Mouse (Mus musculus): Measurements from ENCODE around the gene Gmnc. TPM values are rescaled to one million over a fixed set of nuclear protein-coding genes. Genes with fewer than 3 reads are reported as not detected.

Gene Gmnc
- 1 to 10 TPM in 1 of 2 experiments, under 1 TPM in 1; 0.78 to 1.0 TPM for total RNA-seq (2021)
- long read RNA-seq, experiment 1, result 0 reads
- long read RNA-seq, experiment 2, result 0 reads

GRCm38 (mm10) chr16:26991477-26992300 lies at the start of gene Gmnc:
Gene Gmnc (minus strand): TSS chr16:26991652.
- DNase-seq (ENCODE audit: low spot score in 2 of 2), result no peak
- intact Hi-C loops (cut with DNase I), result no loop called here

GRCm38 (mm10) chr16:27027281-27027680 lies 35.8 kb upstream of the Gmnc start:
- intact Hi-C loops (cut with DNase I), result no loop called here
- no peak for DNase-seq (ENCODE audit: low spot score in 2 of 2)

GRCm38 (mm10) chr16:27026226-27026625 lies 34.8 kb upstream of the Gmnc start:
- intact Hi-C loops (cut with DNase I), result no loop called here
- DNase-seq (ENCODE audit: low spot score in 2 of 2), result no peak

- intact Hi-C loops (cut with DNase I), result no loop called here
- DNase-seq (ENCODE audit: low spot score in 2 of 2), result no peak
These were observed 31.3 kb upstream of the Gmnc start for GRCm38 (mm10) chr16:27022746-27023145.

- intact Hi-C loops (cut with DNase I), result no loop called here
- no peak for DNase-seq (ENCODE audit: low spot score in 2 of 2)
These were observed 25.9 kb upstream of the Gmnc start for GRCm38 (mm10) chr16:27017309-27017708.

- DNase-seq (ENCODE audit: low spot score in 2 of 2), result no peak
- intact Hi-C loops (cut with DNase I), result no loop called here
These were observed 11.3 kb upstream of the Gmnc start for GRCm38 (mm10) chr16:27002714-27003113.

- no peak for DNase-seq (ENCODE audit: low spot score in 2 of 2)
- intact Hi-C loops (cut with DNase I), result no loop called here
These were observed 8.1 kb upstream of the Gmnc start for GRCm38 (mm10) chr16:26999563-26999962.

GRCm38 (mm10) chr16:26989415-26990315 lies 1.8 kb downstream of the Gmnc start:
- intact Hi-C loops (cut with DNase I), result loop anchor here (10.0 kb wide), 1 partner anchor 155 kb away; no protein-coding TSS in a partner anchor
- DNase-seq (ENCODE audit: low spot score in 2 of 2), result no peak

- intact Hi-C loops (cut with DNase I), result loop anchor here (10.0 kb wide), 1 partner anchor 157 kb away; no protein-coding TSS in a partner anchor
- DNase-seq (ENCODE audit: low spot score in 2 of 2), result no peak
These were observed 3.3 kb downstream of the Gmnc start for GRCm38 (mm10) chr16:26988188-26988587.

GRCm38 (mm10) chr16:26985796-26986195 lies 5.7 kb downstream of the Gmnc start:
- DNase-seq (ENCODE audit: low spot score in 2 of 2), result no peak
- intact Hi-C loops (cut with DNase I), result loop anchor here (10.0 kb wide), 1 partner anchor 159 kb away; no protein-coding TSS in a partner anchor

- DNase-seq (ENCODE audit: low spot score in 2 of 2), result peak in 1 of 2 experiments; percentile 4
- intact Hi-C loops (cut with DNase I), result loop anchor here (5.0 to 10.0 kb wide), 2 partner anchors 80 to 163 kb away; no protein-coding TSS in a partner anchor
These were observed 9.3 kb downstream of the Gmnc start for GRCm38 (mm10) chr16:26982112-26982511.

- intact Hi-C loops (cut with DNase I), result no loop called here
These were observed 23.5 kb downstream of the Gmnc start for GRCm38 (mm10) chr16:26967967-26968366.

GRCm38 (mm10) chr16:26966830-26967229 lies 24.6 kb downstream of the Gmnc start:
- intact Hi-C loops (cut with DNase I), result no loop called here
- DNase-seq (ENCODE audit: low spot score in 2 of 2), result no peak

More at GRCm38 (mm10) chr16:26967967-26968366, 23.5 kb downstream of the Gmnc start:
- DNase-seq (ENCODE audit: low spot score in 2 of 2), result peak; percentile 12 to 13

- DNase-seq (ENCODE audit: low spot score in 2 of 2), result no peak
- intact Hi-C loops (cut with DNase I), result no loop called here
These were observed 29.5 kb downstream of the Gmnc start for GRCm38 (mm10) chr16:26961971-26962370.

GRCm38 (mm10) chr16:26951601-26952000 lies 39.9 kb downstream of the Gmnc start:
- no peak for DNase-seq (ENCODE audit: low spot score in 2 of 2)
- intact Hi-C loops (cut with DNase I), result no loop called here

- intact Hi-C loops (cut with DNase I), result no loop called here
- no peak for DNase-seq (ENCODE audit: low spot score in 2 of 2)
These were observed 41.2 kb downstream of the Gmnc start for GRCm38 (mm10) chr16:26950209-26950608.

GRCm38 (mm10) chr16:26903968-26904367 lies 87.5 kb downstream of the Gmnc start:
- intact Hi-C loops (cut with DNase I), result loop anchor here (5.0 kb wide), 2 partner anchors 78 to 238 kb away; no protein-coding TSS in a partner anchor
- peak in 1 of 2 experiments; percentile 4 for DNase-seq (ENCODE audit: low spot score in 2 of 2)

GRCm38 (mm10) chr16:26901471-26901870 lies 90.0 kb downstream of the Gmnc start:
- intact Hi-C loops (cut with DNase I), result loop anchor here (5.0 kb wide), 2 partner anchors 81 to 241 kb away; no protein-coding TSS in a partner anchor
- DNase-seq (ENCODE audit: low spot score in 2 of 2), result peak in 1 of 2 experiments; percentile 1

GRCm38 (mm10) chr16:26886337-26886736 lies 105.1 kb downstream of the Gmnc start:
- DNase-seq (ENCODE audit: low spot score in 2 of 2), result no peak
- intact Hi-C loops (cut with DNase I), result no loop called here

- DNase-seq (ENCODE audit: low spot score in 2 of 2), result no peak
- intact Hi-C loops (cut with DNase I), result no loop called here
These were observed 114.6 kb downstream of the Gmnc start for GRCm38 (mm10) chr16:26876885-26877284.

Measured in left cerebral cortex, postnatal 14 days (tissue).